Mouse (Mus musculus): ENCODE results near the gene Musk.
A peak's percentile ranks its signal among the peaks of the same experiment; 100 is the strongest.

Musk gene

GRCm38 (mm10) chr4:58317536-58317935 is 31.8 kb downstream of the Musk start:
- no peak for DNase-seq (ENCODE audit: low spot score)

DNA sequence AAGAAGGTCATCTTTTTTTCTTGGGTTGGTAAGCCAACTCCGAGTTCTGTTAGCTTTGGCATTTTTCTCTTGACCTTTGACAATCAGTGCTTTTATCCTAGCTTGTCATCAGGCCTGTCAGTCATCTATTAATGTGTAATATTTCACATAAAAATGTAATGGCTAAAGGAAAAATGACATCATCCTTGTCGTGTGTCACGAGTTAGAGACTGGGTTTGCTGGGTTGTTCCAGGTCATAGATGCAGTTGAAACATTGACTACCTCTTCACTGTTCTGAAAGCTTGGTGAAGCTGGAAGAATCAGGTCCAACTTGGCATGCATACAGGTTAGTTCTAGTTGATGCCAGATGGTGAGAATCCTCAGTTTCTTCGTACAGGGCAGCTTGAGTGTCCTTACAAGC is 34.5 kb downstream of the Musk start:
- no peak for DNase-seq (ENCODE audit: low spot score)

DNA sequence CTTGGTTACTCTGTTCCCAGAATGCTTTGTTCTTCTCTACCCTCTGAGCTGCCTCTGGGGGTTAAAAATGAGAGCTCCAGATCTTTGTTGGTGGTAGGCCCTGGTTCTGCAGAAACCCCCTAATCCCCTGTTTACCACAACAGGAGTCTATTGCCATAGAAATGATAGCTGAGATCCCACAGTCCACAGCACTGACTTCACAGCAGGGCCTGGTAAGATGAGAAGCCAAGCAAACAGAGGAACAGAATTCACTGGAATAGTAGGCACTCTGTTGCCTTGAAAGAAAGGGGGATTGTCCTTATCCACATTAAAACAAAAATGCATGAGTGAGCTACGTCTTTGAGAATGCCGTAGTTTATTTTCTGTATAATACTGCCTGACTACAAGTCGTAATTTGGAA is 41.0 kb downstream of the Musk start:
- no peak for DNase-seq (ENCODE audit: low spot score)

DNA sequence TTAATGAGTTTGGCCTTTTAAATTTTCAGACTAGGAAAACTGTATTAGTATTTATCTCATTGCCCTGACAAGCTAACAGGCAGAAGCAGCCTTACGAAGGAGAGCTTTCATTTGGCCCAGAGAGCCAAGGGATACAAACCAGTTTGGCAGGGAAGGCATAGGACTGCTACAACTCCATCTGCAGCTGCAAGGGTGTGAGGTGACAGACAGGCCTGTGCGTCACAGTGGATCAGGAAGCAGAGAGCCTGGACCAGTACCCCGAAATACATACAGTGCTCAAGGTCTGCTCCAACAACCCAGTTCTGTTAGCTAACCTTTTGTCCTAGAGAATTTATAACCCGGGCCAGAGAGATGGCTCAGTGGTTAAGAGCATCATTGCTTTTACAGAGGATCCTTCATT is 42.5 kb downstream of the Musk start:
- DNase-seq (ENCODE audit: low spot score), result no peak

DNA sequence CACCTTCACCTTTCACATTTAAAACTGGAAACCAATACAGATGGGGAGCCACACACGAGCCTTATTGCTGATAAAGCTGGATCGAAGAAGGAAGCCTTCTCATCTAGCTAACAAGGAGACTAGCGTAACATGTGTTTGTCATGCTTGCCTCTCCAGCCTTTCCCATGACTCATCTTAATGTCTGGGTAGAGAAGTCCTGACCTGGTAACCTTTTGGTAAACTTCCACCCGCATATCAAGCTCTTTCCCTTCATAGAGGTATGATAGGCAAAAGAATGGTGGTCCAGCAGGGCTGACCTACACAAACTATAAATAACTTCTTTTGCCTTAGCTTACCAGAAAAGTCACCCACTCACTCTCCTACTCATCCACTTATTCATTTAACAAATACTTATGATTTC is 44.3 kb downstream of the Musk start:
- no peak for DNase-seq (ENCODE audit: low spot score)

DNA sequence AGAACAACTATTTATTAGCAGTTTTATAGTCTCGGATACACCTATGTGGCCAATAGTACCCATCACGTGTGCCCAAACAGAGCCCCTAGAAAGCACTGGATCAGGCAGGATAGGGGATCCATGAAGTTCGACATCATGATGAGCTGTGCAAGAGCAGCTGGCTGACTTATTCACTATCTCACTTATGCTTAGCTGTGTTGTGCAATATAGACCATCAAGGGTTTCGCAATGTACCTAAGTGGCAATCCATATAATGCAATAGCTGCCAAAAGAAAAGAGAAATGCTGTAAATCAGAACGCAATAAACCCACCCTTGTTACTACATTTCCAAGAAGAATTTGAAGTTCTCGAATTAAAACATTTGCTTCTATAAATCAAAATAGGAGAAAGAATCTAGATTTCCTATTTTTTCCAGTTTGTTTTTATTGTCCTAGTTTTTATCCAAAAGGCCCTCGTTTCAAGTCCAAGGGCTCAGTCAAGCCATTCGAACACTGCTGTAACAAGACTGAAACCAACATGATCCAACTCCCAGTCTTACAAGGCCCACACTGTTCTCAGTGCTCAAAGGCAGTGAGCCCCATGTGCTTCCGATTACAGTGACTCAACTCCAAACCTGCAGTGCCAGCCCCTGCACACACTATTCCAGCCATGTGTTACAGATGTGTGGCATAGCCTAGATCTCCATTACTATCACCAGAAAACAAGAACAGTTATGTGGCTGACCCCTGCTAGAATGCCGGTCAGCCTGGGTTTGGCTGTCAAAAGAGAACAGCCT is 45.3 kb downstream of the Musk start:
- DNase-seq (ENCODE audit: low spot score), result no peak

- DNase-seq (ENCODE audit: low spot score), result no peak
Measured at GRCm38 (mm10) chr4:58332394-58332793, 46.6 kb downstream of the Musk start.

GRCm38 (mm10) chr4:58336227-58336626 is 50.5 kb downstream of the Musk start:
- DNase-seq (ENCODE audit: low spot score), result no peak

DNA sequence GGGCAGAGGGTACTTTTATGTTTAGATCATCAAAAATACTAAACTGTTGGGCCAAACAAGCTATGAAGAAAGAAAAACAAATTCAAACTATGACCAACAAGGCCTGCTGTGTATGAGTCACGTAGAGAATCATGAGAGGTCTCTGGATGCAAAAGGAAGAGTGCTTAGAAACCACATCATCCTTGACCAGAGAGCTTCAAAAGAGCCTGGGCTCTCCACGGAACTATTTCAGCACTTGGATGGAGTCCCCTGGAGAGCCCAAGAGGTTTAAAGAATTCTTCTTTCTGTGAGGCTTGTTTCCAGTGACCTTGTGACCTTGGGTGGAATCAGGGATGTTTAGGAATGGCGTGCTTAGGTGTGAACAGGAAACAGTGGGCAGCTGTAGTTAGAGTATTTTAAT is 53.5 kb downstream of the Musk start:
- DNase-seq (ENCODE audit: low spot score), result no peak

GRCm38 (mm10) chr4:58350206-58350605 is 64.4 kb downstream of the Musk start:
- DNase-seq (ENCODE audit: low spot score), result no peak

- no peak for DNase-seq (ENCODE audit: low spot score)
Measured at GRCm38 (mm10) chr4:58351165-58351564, 65.4 kb downstream of the Musk start.

- DNase-seq (ENCODE audit: low spot score), result no peak
Measured at GRCm38 (mm10) chr4:58351590-58351989, 65.8 kb downstream of the Musk start.

GRCm38 (mm10) chr4:58358996-58359395 is 73.2 kb downstream of the Musk start:
- DNase-seq (ENCODE audit: low spot score), result no peak

DNA sequence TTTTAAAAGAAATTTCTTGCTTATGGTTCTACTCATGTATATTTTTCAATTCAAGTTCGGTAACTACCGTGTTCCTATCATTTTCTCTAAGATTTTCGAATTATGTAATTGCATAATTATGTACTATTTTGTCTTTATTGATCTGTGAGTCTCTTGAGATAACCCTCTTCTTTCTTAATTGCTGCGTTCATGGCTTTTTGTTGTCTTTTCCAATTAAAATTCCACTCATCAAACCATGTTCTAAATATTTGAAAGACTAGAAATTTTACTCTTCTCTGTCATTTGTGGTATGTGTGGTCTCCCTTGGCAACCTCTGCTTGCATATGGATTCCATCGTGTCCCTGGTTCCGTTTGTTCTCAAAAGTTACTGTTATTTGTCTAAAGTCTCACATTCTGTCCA is 79.6 kb downstream of the Musk start:
- DNase-seq (ENCODE audit: low spot score), result no peak

DNA sequence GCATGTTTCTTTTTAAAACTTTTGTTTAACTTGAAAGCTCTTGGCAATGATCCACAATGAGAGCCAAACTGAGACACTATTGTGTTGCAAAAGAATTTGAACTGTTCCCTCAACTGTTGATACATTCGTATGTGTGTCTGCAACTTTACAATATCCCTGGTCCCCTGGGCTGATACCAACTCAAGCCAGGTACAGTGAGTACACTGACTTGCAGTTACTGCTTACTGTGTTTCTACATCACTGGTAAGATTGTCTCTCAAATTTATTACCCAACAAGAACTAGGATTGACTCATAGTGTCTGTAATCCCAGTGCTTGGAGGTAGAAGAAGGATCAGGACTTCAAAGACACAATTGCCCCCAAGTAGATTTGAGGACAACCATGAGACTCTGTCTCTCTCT is 85.3 kb downstream of the Musk start:
- no peak for DNase-seq (ENCODE audit: low spot score)

DNA sequence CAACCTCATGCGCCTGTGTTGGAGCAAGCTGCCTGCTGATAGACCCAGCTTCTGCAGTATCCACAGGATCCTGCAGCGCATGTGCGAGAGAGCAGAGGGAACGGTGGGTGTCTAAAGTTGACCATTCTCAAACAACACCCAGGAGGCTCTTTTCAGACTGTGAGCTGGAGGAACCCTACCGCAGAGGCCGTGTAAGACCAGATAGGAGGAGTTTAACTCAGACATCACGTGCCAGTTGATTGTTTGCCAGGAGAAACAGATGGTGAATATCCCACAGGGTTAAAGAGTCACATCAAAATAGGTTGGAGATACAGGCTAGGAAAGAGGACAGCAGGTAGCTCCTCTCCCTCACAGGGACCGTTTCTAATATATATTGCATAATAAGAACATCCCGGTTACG is 87.8 kb downstream of the Musk start:
- no peak for DNase-seq (ENCODE audit: low spot score)

- no peak for DNase-seq (ENCODE audit: low spot score)
Measured at GRCm38 (mm10) chr4:58374141-58374870, 88.5 kb downstream of the Musk start.

GRCm38 (mm10) chr4:58379186-58379585 is 93.4 kb downstream of the Musk start:
- no peak for DNase-seq (ENCODE audit: low spot score)

DNA sequence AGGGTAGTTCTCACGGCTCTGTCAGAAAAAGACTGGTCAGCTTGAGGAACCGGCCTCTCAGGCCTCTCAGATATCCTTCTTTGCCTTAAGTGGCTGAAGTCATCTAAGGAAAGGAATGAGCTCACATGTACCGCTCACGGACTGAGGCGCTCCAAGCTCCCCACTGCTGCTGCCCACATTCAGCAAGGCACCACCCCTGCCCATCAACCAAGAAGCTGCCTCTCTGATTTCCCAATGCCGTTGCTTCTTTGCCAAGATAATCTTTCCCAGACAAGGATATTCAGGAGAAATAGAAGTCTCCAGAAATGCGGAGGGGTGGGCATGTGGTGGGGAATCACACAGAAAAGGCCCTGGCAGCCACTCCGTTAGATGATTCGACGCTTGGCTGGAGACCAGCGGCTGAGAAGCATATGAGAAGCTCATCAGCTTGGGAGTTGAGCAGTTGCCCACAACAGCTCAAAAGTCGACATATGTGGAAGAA is 115.1 kb downstream of the Musk start:
- peak; percentile 68 for DNase-seq (ENCODE audit: low spot score)

GRCm38 (mm10) chr4:58401973-58402501 is 116.3 kb downstream of the Musk start:
- DNase-seq (ENCODE audit: low spot score), result peak; percentile 57

DNA sequence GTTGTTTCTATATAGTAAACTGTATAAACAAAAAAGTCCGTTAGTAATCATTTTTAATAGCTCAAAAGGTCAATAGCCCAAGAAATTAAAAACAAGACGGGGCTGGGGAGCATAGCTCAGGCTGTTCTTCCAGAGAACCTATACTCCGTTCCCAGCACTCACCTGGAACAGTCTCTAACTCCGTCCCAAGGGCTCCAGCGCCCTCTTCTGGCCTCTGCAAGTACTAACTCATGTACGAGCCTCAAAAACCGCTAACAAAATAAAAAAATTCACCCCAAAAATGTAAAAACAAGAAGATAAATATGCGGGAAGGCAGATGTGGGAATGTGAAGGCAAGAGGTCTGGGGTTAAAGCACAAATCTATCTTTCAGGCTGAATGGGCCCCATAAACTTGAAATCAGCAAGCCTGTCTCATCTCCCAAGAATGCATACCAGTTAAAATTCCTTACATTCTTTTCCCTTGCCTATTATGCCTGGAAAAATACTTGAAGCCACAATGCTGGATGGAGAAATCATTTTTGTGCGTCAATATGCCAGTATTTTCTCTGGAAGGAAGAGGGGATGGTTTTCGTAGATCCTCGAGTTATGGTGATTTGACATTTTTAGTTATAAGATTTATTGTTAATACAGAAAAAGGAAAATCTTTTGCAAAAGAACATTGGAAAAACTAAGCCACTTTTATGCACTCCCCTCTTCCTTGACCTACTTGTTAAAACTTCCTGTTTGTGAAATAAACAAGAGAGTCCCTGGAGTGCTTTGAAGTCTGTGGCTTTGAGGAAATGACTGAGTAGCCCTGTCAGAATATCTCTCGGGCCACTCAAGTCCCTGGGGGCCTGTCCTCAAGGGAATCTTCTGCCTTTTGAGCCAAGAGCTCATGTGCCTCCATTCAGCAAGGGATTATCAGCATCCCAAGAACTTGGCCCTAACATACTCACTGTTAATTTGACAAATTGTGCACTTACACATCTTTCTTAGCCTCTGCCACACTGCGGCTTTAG is 127.7 kb downstream of the Musk start:
- no peak for DNase-seq (ENCODE audit: low spot score)

DNA sequence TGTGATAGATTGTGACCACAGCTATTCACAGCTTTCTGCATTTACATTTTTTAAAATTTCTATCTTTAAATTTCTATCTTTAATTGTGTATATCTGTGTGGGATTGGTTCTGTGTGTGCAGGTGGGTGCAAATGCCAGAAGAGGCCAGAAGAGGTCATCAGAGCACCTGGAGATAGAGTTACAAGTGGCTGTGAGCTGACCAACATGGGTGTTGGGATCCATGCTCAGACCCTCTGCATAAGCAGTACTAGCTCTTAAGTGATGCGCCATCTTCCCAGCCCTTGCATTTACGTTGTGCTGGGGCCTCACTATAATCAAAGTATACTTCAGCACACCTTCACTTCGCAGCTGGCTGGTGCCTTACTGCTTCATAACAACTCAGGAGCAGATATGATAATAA is 129.8 kb downstream of the Musk start:
- no peak for DNase-seq (ENCODE audit: low spot score)

Data from left cerebral cortex, adult 11 months (tissue).